Mouse (Mus musculus) right cerebral cortex, adult 18-20 months (tissue): Measurements from ENCODE around the gene Msi2.

ENCODE experiments used
- DNase-seq: peaks from one replicate; pipeline ENCODE4 v3.0.0; 2022; ENCODE audit warnings: mixed read lengths

Msi2 gene

GRCm38 (mm10) chr11:88348056-88348455 is 370.3 kb downstream of the Msi2 start:
- no peak for DNase-seq

- DNase-seq = no peak
Measured at GRCm38 (mm10) chr11:88346066-88346465, 372.2 kb downstream of the Msi2 start.

- DNase-seq = no peak
Measured at GRCm38 (mm10) chr11:88337926-88338325, 380.4 kb downstream of the Msi2 start.

GRCm38 (mm10) chr11:88334893-88335292 is 383.4 kb downstream of the Msi2 start:
- DNase-seq = no peak

GRCm38 (mm10) chr11:88332309-88332934 is 385.9 kb downstream of the Msi2 start:
- DNase-seq = no peak

GRCm38 (mm10) chr11:88331722-88332121 is 386.6 kb downstream of the Msi2 start:
- DNase-seq = no peak

- DNase-seq = peak; percentile 10
Measured at GRCm38 (mm10) chr11:88330799-88331198, 387.5 kb downstream of the Msi2 start.

GRCm38 (mm10) chr11:88328813-88329595 is 389.3 kb downstream of the Msi2 start:
- no peak for DNase-seq

- no peak for DNase-seq
Measured at GRCm38 (mm10) chr11:88327016-88327415, 391.3 kb downstream of the Msi2 start.

- DNase-seq = no peak
Measured at GRCm38 (mm10) chr11:88318850-88319249, 399.5 kb downstream of the Msi2 start.

GRCm38 (mm10) chr11:88315393-88315792 is 402.9 kb downstream of the Msi2 start:
- no peak for DNase-seq

- DNase-seq = no peak
Measured at GRCm38 (mm10) chr11:88314471-88314870, 403.8 kb downstream of the Msi2 start.

GRCm38 (mm10) chr11:88313512-88313911 is 404.8 kb downstream of the Msi2 start:
- no peak for DNase-seq

- no peak for DNase-seq
Measured at GRCm38 (mm10) chr11:88311606-88312005, 406.7 kb downstream of the Msi2 start.

GRCm38 (mm10) chr11:88310773-88311172 is 407.5 kb downstream of the Msi2 start:
- DNase-seq = no peak

GRCm38 (mm10) chr11:88309059-88309700 is 409.1 kb downstream of the Msi2 start:
- no peak for DNase-seq

- no peak for DNase-seq
Measured at GRCm38 (mm10) chr11:88307616-88308543, 410.4 kb downstream of the Msi2 start.

GRCm38 (mm10) chr11:88305759-88306158 is 412.6 kb downstream of the Msi2 start:
- DNase-seq = no peak

- no peak for DNase-seq
Measured at GRCm38 (mm10) chr11:88301619-88302018, 416.7 kb downstream of the Msi2 start.

GRCm38 (mm10) chr11:88299345-88299744 is 419.0 kb downstream of the Msi2 start:
- no peak for DNase-seq

- DNase-seq = no peak
Measured at GRCm38 (mm10) chr11:88297526-88297925, 420.8 kb downstream of the Msi2 start.

GRCm38 (mm10) chr11:88295298-88295697 is 423.0 kb downstream of the Msi2 start:
- no peak for DNase-seq

- DNase-seq = no peak
Measured at GRCm38 (mm10) chr11:88294394-88294710, 424.0 kb downstream of the Msi2 start.
